Mouse (Mus musculus): ENCODE data around the gene Tgtp1. TPM values are rescaled to one million over a fixed set of nuclear protein-coding genes. Genes with fewer than 3 reads are reported as not detected.
"Not testable (repeated sequence)": the region's sequence is repeated elsewhere in the genome, so short reads cannot be mapped to it uniquely, and the experiment has no call there.

The Tgtp1 gene
- not detected for total RNA-seq (2021)

GRCm38 (mm10) chr11:48994018-48994417 is at the start of gene Tgtp1:
Gene Tgtp1, minus strand, starts transcription at chr11:48994172.
- DNase-seq; intact Hi-C loops (cut with DNase I): not testable (repeated sequence)

- intact Hi-C loops (cut with DNase I); DNase-seq: not testable (repeated sequence)
Observed at GRCm38 (mm10) chr11:49012074-49012473, 18.1 kb upstream of the Tgtp1 start.

DNA sequence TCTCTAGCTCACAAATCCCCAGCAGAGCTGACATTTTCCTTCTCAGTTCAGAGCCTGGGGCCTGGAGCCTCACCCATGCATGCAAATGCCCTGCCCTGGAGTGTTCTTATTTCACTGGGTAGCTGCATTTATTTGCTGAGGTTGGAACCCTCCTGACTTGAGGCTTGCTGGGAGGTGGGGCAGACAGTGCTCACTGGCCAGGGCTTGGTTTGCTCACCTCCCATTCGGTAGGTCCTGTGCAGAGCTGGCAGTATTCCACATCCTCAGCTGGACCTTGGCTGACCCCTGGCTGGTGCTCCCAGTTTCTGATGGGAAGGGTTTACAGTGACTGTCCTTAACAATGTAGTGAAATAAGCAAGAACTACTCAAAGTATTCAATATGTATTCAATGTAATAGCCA is 12.8 kb upstream of the Tgtp1 start:
- DNase-seq; intact Hi-C loops (cut with DNase I): not testable (repeated sequence)

DNA sequence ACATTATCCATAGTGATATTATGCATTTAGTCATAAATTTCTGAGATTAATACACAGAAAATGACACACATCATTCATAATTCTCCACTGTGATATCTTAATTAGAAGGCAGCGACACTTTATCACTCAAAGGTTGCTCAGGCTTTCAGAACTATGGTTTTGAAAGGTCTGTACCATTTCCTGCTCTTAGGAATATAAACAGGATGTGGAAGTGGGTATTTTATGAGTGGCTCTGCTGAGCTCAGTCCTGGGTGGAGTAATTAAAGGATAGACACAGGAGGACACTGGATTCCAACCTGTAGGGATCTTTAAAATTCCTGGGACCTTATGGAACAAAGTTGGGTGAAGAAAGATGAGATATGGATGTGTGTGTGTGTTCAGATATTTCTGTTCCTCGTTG is 12.3 kb upstream of the Tgtp1 start:
- intact Hi-C loops (cut with DNase I); DNase-seq: not testable (repeated sequence)

- not testable (repeated sequence) for DNase-seq
Observed at GRCm38 (mm10) chr11:49000411-49000810, 6.4 kb upstream of the Tgtp1 start.

DNA sequence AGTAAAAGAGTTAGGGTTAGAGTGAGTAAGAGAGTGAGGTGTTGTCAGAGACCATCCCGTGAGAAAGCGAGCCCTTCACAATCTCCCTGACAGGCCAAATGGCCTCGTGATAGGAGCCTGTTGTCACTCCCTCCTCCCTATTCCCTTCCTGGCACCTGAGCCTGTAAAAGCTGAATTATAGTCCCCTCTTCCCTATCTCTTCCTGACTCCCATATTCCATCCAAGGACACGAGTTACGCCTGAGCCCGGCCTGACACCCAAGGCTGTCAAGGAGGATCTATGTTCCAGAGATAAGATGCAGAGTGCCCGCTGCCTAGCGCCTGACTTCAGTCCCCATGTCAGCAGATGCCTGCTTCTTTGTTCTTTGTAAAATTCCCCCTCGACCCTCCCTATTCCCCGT is 676 bp downstream of the Tgtp1 start:
- intact Hi-C loops (cut with DNase I): not testable (repeated sequence)

More at GRCm38 (mm10) chr11:49000411-49000810, 6.4 kb upstream of the Tgtp1 start:
- intact Hi-C loops (cut with DNase I): not testable (repeated sequence)

GRCm38 (mm10) chr11:48991740-48992520 is 2.0 kb downstream of the Tgtp1 start, which contains the start of gene Gm12185:
Gene Gm12185, minus strand, starts transcription at chr11:48992226.
- intact Hi-C loops (cut with DNase I); DNase-seq: not testable (repeated sequence)

More for the DNA sequence above, 676 bp downstream of the Tgtp1 start:
- DNase-seq: not testable (repeated sequence)

DNA sequence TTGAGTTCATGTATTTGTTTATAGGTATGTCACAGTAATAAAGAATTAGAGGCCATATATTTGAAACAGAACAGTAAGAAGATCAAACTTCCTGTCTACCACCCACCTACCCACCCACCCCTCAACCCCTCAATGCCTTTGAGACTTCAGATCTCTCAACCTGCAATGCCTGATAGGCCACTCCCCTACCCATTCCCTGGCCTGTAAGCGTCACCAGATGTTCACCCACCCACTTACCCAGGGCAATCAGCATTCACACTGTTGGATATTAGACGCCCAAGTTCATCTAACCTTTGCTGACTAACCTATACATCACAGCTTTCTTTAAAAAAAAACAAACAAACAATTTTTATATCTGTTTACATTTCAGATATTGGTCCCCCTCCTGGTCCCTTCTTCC is 4.0 kb downstream of the Tgtp1 start:
- DNase-seq; intact Hi-C loops (cut with DNase I): not testable (repeated sequence)

GRCm38 (mm10) chr11:48988219-48988618 is 5.8 kb downstream of the Tgtp1 start:
- DNase-seq; intact Hi-C loops (cut with DNase I): not testable (repeated sequence)

DNA sequence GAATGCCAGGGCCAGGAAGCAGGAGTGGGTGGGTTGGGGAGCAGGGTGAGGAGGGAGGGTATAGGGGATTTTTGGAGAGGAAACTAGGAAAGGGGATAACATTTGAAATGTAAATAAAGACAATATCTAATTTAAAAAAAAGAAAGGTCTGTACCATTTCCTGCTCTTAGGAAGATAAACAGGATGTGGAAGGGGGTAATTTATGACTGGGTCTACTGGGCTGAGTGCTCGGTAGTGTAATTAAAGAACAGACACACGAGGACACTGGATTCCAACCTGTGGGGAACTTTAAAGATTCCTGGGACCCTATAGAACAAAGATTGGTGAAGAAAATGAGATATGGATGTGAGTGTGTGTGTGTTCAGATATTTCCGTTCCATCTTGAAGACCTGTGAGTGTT is 11.1 kb downstream of the Tgtp1 start:
- DNase-seq; intact Hi-C loops (cut with DNase I): not testable (repeated sequence)

DNA sequence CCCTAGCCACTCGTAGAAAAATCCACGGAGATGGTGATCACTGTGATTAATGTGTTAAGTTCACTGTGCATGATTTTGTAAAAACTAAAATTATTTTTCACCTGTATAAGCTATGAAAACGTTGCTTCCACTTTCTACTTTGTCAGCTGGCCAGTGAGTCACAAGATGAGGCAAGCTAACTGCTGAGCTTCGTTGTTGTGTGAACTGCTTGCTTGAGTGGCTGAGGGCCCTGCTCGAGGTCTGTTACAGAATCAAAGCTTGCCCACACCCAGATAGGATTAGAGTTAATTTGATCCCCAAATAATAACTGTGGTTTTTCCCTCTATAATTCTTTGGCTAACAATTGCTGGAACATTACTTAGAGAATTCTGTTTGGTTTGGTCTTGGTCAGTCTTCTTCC is 13.9 kb downstream of the Tgtp1 start:
- intact Hi-C loops (cut with DNase I); DNase-seq: not testable (repeated sequence)

- DNase-seq; intact Hi-C loops (cut with DNase I): not testable (repeated sequence)
Observed at GRCm38 (mm10) chr11:48979251-48979650, 14.7 kb downstream of the Tgtp1 start, which contains the start of gene 9930111J21Rik1. Gene 9930111J21Rik1, minus strand, starts transcription at chr11:48979398.

DNA sequence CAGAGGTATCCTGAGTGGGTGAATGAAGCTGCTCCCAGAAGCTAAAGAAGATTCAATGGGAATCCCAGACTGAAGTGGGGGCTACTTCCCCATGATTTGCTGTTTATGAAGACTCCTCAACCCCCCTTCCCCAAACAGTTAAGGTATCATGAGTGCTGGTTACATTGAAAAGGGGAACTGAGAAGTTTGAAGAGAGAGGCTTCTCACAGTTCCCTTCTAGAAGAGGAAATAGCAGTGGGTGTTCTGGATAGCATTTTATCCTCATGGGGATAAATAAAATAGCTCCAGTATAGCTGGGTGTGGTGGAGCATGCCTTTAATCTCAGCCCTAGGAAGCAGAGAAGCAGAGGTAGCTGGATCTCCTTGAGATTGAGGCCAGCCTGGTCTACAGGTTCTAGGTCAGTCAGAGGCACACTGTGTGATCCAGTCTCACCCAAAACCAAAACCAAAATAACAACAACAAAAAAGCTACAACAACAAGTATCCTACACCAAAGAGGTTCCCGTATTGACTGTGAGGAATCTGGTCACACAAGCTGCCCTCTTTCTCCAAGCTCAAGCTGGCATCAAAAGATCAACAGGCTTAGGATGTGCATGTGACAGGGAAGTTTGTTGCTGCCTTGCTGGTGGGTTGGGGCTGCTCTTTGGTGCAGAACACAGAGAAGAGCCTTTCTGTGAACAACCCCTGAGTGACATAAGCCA is 15.6 kb downstream of the Tgtp1 start, which contains the start of gene Olfr56:
Gene Olfr56, plus strand, starts transcription at position 650 of the 700 bp plus-strand sequence.
- DNase-seq; intact Hi-C loops (cut with DNase I): not testable (repeated sequence)

DNA sequence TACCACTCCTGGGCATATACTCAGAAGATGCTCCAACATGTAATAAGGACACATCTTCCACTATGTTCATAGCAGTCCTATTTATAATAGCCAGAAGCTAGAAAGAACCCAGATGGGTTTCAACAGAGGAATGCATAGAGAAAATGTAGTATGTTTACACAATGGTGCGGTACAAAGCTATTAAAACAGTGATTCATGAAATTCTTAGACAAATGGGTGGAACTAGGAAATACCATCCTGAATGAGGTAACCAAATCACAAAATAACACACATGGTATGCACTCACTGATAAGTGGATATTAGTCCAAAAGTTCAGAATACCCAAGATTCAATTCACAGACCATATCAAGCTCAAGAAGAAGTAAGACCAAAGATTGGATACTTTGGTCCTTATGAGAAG is 19.3 kb downstream of the Tgtp1 start:
- intact Hi-C loops (cut with DNase I); DNase-seq: not testable (repeated sequence)

- DNase-seq; intact Hi-C loops (cut with DNase I): not testable (repeated sequence)
Observed at GRCm38 (mm10) chr11:48946090-48946489, 47.9 kb downstream of the Tgtp1 start, which contains the start of gene Psme2b. Gene Psme2b, minus strand, starts transcription at chr11:48946190.

- DNase-seq; intact Hi-C loops (cut with DNase I): not testable (repeated sequence)
Observed at GRCm38 (mm10) chr11:48939286-48939685, 54.7 kb downstream of the Tgtp1 start.

Other genes starting within 250 kb of the Tgtp1 start
- 100 to 1,000 TPM; 486 to 572 TPM for gene Rack1, start 193.8 kb downstream of the Tgtp1 start, total RNA-seq (2021)
- gene Trim41, start 176.8 kb downstream of the Tgtp1 start, total RNA-seq (2021): 10 to 100 TPM; 53.6 to 54.3 TPM
- gene Trim7, start 168.0 kb downstream of the Tgtp1 start, total RNA-seq (2021): 10 to 100 TPM in 1 of 2 experiments, 1 to 10 TPM in 1; 9.4 to 12.4 TPM
- gene Gm12184, start 167.5 kb downstream of the Tgtp1 start, total RNA-seq (2021): 1 to 10 TPM in 1 of 2 experiments, under 1 TPM in 1; 0.89 to 2.4 TPM
- gene Irgm1, start 122.5 kb downstream of the Tgtp1 start, total RNA-seq (2021): 1 to 10 TPM; 1.4 TPM
- under 1 TPM in 1 of 2 experiments, not detected in 1; 0.22 TPM for gene Gm5431, start 92.0 kb downstream of the Tgtp1 start, total RNA-seq (2021)
- gene Psme2b, start 48.0 kb downstream of the Tgtp1 start, total RNA-seq (2021): 1 to 10 TPM in 1 of 2 experiments, under 1 TPM in 1; 0.60 to 1.0 TPM
- gene Olfr56, start 15.3 kb downstream of the Tgtp1 start, total RNA-seq (2021): not detected
- under 1 TPM; 0.20 to 0.46 TPM for gene 9930111J21Rik1, start 14.8 kb downstream of the Tgtp1 start, total RNA-seq (2021)
- under 1 TPM; 0.06 to 0.10 TPM for gene Gm12185, start 1.9 kb downstream of the Tgtp1 start, total RNA-seq (2021)
- gene 9930111J21Rik2, start 57.1 kb upstream of the Tgtp1 start, total RNA-seq (2021): 1 to 10 TPM in 1 of 2 experiments, under 1 TPM in 1; 0.56 to 1.0 TPM
- not detected for gene Tgtp2, start 70.0 kb upstream of the Tgtp1 start, total RNA-seq (2021)
- gene Ifi47, start 82.4 kb upstream of the Tgtp1 start, total RNA-seq (2021): under 1 TPM; 0.48 to 0.90 TPM
- not detected for gene Olfr1396, start 120.7 kb upstream of the Tgtp1 start, total RNA-seq (2021)
- gene Olfr1395, start 148.1 kb upstream of the Tgtp1 start, total RNA-seq (2021): not detected
- gene Olfr1394, start 160.2 kb upstream of the Tgtp1 start, total RNA-seq (2021): not detected
- under 1 TPM; 0.40 to 0.70 TPM for gene Btnl9, start 193.0 kb upstream of the Tgtp1 start, total RNA-seq (2021)
- gene Zfp62, start 209.1 kb upstream of the Tgtp1 start, total RNA-seq (2021): 10 to 100 TPM; 47.3 to 50.4 TPM